Mouse (Mus musculus): Measurements from ENCODE around the gene Gon7.
A peak's percentile ranks its signal among the peaks of the same experiment; 100 is the strongest.

Gene Gon7

GRCm38 (mm10) chr12:102706833-102707463 is 50.7 kb downstream of the Gon7 start:
- DNase-seq (ENCODE audit: low read depth, low spot score), result peak; percentile 95

GRCm38 (mm10) chr12:102705906-102706640 is 51.5 kb downstream of the Gon7 start:
- DNase-seq (ENCODE audit: low read depth, low spot score), result no peak

- DNase-seq (ENCODE audit: low read depth, low spot score), result peak; percentile 89
These were observed 52.3 kb downstream of the Gon7 start for GRCm38 (mm10) chr12:102705216-102705871.

GRCm38 (mm10) chr12:102704457-102705198 is 53.0 kb downstream of the Gon7 start, which contains the start of gene Itpk1:
Gene Itpk1, minus strand, starts transcription at chr12:102704930.
- DNase-seq (ENCODE audit: low read depth, low spot score), result peak; percentile 64

- DNase-seq (ENCODE audit: low read depth, low spot score), result peak; percentile 45
These were observed 53.6 kb downstream of the Gon7 start for GRCm38 (mm10) chr12:102703921-102704408.

GRCm38 (mm10) chr12:102703441-102703840 is 54.2 kb downstream of the Gon7 start:
- DNase-seq (ENCODE audit: low read depth, low spot score), result no peak

All from ZHBTc4 (cell line).